Mouse (Mus musculus) erythroblast, embryonic 14.5 days (primary cell): ENCODE data around the gene Nt5c3. TPM values are rescaled to one million over a fixed set of nuclear protein-coding genes. Genes with fewer than 3 reads are reported as not detected.

Experiments used
- H3K27me3 ChIP-seq: 2 replicates; pipeline ENCODE4 v1.6.1; 2012; ENCODE audit warnings: inconsistent platforms; ENCODE audit not compliant: control insufficient read depth
- H3K36me3 ChIP-seq: 2 replicates; pipeline ENCODE4 v1.6.1; 2012; ENCODE audit warnings: mild to moderate bottlenecking, inconsistent platforms; ENCODE audit not compliant: control insufficient read depth
- H3K4me1 ChIP-seq: 2 replicates; pipeline ENCODE4 v1.6.1; 2012; ENCODE audit warnings: inconsistent platforms; ENCODE audit not compliant: control insufficient read depth
- H3K4me3 ChIP-seq: replicated peaks from 2 replicates; pipeline ENCODE3; 2012; ENCODE audit warnings: moderate library complexity, mild to moderate bottlenecking, inconsistent platforms
- H3K9me3 ChIP-seq: 2 replicates; pipeline ENCODE4 v1.6.1; 2012; ENCODE audit warnings: low read length, inconsistent platforms, mixed read lengths; ENCODE audit not compliant: control insufficient read depth
- GATA1 ChIP-seq: IDR thresholded peaks from 2 replicates; pipeline ENCODE4 v1.6.1; 2012; ENCODE audit warnings: low read length, inconsistent platforms, mixed read lengths
- TAL1 ChIP-seq: IDR thresholded peaks from 3 replicates; pipeline ENCODE4 v1.6.1; 2012; ENCODE audit warnings: low read length, inconsistent platforms, mixed read lengths
- polyA plus RNA-seq: library from polyadenylated mRNA; stranded (reverse); fragments of >175 nt; gene quantifications from 2 replicates; pipeline ENCODE4 v1.2.3, GENCODE M21; 2012

The Nt5c3 gene
- 21.3 and 22.9 TPM in 2 replicates for polyA plus RNA-seq

GRCm38 (mm10) chr6:56923726-56924707 is at the start of gene Nt5c3, which contains the start of gene Vmn1r4:
Nt5c3 (minus strand) TSS chr6:56923932.
Vmn1r4 (plus strand) TSS chr6:56924015.
- Histone ChIP-seq H3K4me3 (peak within 1 kb of the TSS; percentile 74), H3K27me3 (no peaks in the 10 kb centered on the region), H3K4me1 (peaks cover 42% of the 10 kb centered on the region), H3K36me3 (peaks cover 29% of the 10 kb centered on the region), H3K9me3 (peaks cover 2% of the 10 kb centered on the region; the same call in 1 of the 2 replicates)
- TF ChIP-seq GATA1 = no peak
- no peak for TF ChIP-seq TAL1

DNA sequence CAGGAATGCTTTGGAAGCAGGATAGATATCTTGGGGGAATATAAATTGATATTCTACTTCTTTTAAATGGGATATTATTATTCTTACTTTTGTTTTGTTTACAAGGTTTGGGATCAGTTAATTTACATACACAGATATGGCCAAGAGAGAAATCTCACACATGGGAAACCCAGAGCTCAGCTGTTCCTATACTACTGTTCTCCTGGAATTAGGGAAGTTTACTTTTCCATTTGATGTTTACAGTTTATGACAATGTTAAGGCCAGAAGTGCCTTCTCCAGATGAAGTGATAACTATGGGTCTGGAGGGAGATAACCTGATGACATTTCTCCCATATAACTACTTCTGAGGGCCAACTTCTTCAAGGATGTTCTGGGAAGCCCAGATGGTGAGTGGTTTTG is 46.2 kb upstream of the Nt5c3 start, which contains the start of gene Vmn1r5:
Vmn1r5 (plus strand) TSS at position 301 of the 400 bp plus-strand sequence.
- Histone ChIP-seq H3K9me3 (no peaks in the 10 kb centered on the region), H3K4me1 (no peaks in the 10 kb centered on the region), H3K36me3 (no peaks in the 10 kb centered on the region), H3K4me3 (no peak within 1 kb of the TSS), H3K27me3 (no peaks in the 10 kb centered on the region)
- no peak for TF ChIP-seq GATA1
- TF ChIP-seq TAL1 = no peak

- Histone ChIP-seq H3K36me3 (no peaks in the 10 kb centered on the region), H3K27me3 (no peaks in the 10 kb centered on the region), H3K4me3 (no peak overlapping the region), H3K4me1 (no peaks in the 10 kb centered on the region), H3K9me3 (no peaks in the 10 kb centered on the region)
- TF ChIP-seq GATA1 = no peak
- no peak for TF ChIP-seq TAL1
Observed at GRCm38 (mm10) chr6:56956436-56956835, 32.7 kb upstream of the Nt5c3 start.

DNA sequence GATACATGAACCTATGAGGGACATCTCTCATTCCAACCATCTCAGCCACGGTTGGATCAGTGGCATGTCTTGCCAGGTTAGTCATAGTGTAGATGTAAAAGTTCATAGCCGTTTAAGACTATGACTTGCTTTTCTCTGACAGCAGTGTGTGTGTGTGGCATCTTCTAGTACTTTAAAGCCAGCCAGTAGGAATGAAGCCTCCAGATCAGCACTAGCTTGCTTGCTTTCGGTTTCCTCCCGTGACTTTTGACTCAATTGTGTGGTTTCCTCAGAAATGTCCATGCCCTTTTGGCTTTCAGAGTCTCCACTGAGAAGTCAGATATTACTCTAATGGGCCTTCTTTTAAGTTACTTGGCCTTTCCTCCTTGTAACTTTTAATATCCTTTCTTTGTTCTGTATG is 10.6 kb upstream of the Nt5c3 start:
- TF ChIP-seq GATA1 = no peak
- no peak for TF ChIP-seq TAL1
- Histone ChIP-seq H3K36me3 (no peaks in the 10 kb centered on the region), H3K4me3 (no peak overlapping the region), H3K9me3 (no peaks in the 10 kb centered on the region), H3K27me3 (peaks cover 35% of the 10 kb centered on the region), H3K4me1 (no peaks in the 10 kb centered on the region)

- Histone ChIP-seq H3K36me3 (no peaks in the 10 kb centered on the region), H3K4me3 (no peak overlapping the region), H3K27me3 (peaks cover 35% of the 10 kb centered on the region), H3K9me3 (no peaks in the 10 kb centered on the region), H3K4me1 (no peaks in the 10 kb centered on the region)
- no peak for TF ChIP-seq TAL1
- TF ChIP-seq GATA1 = no peak
Observed at GRCm38 (mm10) chr6:56932464-56932863, 8.7 kb upstream of the Nt5c3 start.

DNA sequence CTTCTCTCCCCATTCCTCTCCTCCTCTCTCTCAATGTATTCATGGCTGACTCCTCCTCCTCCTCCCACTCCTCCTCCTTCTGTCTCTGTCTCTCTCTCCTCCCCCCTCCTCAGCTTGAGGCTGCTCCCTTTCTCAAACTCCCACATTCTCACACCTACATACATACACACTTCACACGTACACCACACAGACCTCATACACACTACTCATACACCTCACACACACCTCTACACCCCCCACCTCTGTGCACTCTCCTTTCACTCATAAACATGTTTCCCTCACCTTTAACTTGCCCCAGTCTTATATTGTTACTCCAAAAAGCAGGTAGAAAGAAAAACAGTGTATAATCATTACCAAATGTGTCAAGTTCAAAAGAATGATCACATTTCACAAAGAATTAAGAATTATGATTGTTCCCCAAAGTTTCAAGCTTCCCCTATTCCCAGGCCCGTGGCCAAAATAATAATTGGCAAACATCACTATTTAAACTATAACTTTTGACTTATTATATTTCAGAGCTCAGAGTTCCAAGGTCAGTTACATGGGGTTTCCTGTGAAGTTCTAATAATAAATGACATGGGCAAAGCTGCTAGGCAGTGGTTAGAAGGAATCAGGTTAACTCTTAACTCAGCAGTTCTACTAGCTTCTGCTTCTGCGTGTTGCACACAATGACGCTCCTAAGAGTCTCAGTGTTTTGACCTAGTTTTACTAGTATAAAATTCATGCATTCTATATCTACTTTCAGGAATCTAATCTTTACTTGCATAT is 8.1 kb upstream of the Nt5c3 start:
- no peaks in the 10 kb centered on the region for H3K9me3 ChIP-seq
- no peaks in the 10 kb centered on the region for H3K4me1 ChIP-seq
- TF ChIP-seq GATA1 (no peak), TAL1 (no peak)
- no peaks in the 10 kb centered on the region for H3K36me3 ChIP-seq
- H3K27me3 ChIP-seq = peaks cover 35% of the 10 kb centered on the region
- H3K4me3 ChIP-seq = no peak overlapping the region

DNA sequence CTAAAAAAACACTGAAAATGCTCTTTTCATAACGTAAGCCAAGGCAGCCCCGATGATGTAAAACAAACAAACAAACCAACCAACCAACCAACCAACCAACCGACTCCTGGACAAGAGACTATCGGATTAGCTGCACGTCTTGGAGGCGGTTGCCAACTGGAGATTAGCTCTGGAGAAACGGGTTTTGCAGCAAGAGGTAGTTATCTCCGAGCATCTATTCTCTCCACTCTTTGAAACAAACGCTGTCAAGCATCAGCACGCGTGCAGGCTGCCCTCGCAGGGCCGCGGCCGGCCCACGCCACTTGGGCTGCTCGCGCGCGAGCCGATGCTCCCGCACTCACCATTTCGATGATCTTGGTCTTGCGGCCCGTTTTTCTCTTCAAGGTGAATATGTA is 404 bp downstream of the Nt5c3 start:
- no peak for TF ChIP-seq TAL1
- peak; percentile 61; the same call in 1 of the 2 replicates for TF ChIP-seq GATA1
- Histone ChIP-seq H3K4me1 (peaks cover 49% of the 10 kb centered on the region), H3K27me3 (no peaks in the 10 kb centered on the region), H3K4me3 (peak overlapping the region; percentile 74), H3K36me3 (peaks cover 36% of the 10 kb centered on the region), H3K9me3 (peaks cover 2% of the 10 kb centered on the region; the same call in 1 of the 2 replicates)

GRCm38 (mm10) chr6:56920222-56921092 is 3.3 kb downstream of the Nt5c3 start:
- H3K36me3 ChIP-seq = peaks cover 60% of the 10 kb centered on the region
- peak overlapping the region; percentile 74 for H3K4me3 ChIP-seq
- peak; percentile 48; the same call in 2 of the 3 replicates for TF ChIP-seq TAL1
- TF ChIP-seq GATA1 = peak; percentile 96
- H3K4me1 ChIP-seq = peaks cover 77% of the 10 kb centered on the region
- no peaks in the 10 kb centered on the region for H3K27me3 ChIP-seq
- peaks cover 2% of the 10 kb centered on the region; the same call in 1 of the 2 replicates for H3K9me3 ChIP-seq
